Mouse (Mus musculus) lung, adult 2 months (tissue): Measurements from ENCODE around the gene Gstz1.

Experiments
- CTCF ChIP-seq: fragments of 200-500 bp; IDR thresholded peaks from 2 replicates; pipeline ENCODE4 v1.5.1; 2011; ENCODE audit warnings: mild to moderate bottlenecking, low read length, control low read depth; ENCODE audit not compliant: insufficient read depth
- POLR2A ChIP-seq: fragments of 200-500 bp; IDR thresholded peaks from 2 replicates; pipeline ENCODE4 v1.6.1; 2011; ENCODE audit warnings: low read depth, mild to moderate bottlenecking, control low read depth, low read length, borderline replicate concordance; ENCODE audit errors: extremely low read depth

DNA sequence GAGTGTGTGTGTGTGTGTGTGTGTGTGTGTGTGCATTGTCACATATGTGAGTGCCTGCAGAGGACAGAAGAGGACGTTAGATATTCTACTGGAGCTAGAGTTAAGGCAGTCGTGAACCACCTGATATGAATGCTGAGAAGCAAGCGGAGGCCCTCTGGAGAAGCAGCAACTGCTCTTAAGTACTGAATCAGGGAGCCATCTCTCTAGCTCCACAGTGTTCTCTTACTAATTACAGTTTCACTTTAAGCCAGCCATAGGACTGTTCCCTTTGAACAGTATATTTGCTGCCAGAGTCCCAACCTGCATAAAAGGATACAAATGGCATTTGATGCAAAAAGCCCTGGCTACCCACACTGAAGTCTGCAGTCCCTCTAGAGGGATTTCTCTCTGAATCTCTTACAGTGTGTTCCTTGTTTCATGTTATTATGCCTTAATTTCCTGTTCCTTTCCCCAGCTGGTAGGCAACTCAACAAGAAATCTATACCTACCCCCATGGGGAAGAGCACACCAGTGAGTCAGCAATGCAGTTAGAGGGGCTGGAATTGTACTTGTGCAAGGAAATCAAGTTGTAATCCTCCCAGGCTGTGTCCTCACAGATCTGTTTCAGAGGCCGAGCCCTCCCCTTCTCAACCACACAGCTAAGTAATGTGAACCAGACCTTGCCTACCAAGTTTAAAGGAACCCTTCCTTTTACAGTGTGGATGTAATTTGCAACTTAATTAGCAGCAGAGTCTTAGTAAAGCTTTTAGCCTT is 28.4 kb downstream of the Gstz1 start:
- TF ChIP-seq CTCF (no peak), POLR2A (no peak)
